Mouse (Mus musculus) C2C12 (cell line): ENCODE data around the gene Tgfbr2.

Experiments
- CEBPB ChIP-seq: IDR thresholded peaks from one replicate; pipeline ENCODE4 v1.6.1; 2011; ENCODE audit warnings: low read depth, mild to moderate bottlenecking, control low read depth, moderate library complexity
- CTCF ChIP-seq: IDR thresholded peaks from one replicate; pipeline ENCODE4 v1.5.1; 2011; ENCODE audit not compliant: control insufficient read depth, insufficient read depth, insufficient read length
- MAX ChIP-seq: IDR thresholded peaks from one replicate; pipeline ENCODE4 v1.6.1; 2011; ENCODE audit warnings: mild to moderate bottlenecking, control low read depth
- MYOD1 ChIP-seq: IDR thresholded peaks from one replicate; pipeline ENCODE4 v1.6.1; 2011; ENCODE audit warnings: low read depth; ENCODE audit not compliant: control insufficient read depth, insufficient read length
- USF1 ChIP-seq: IDR thresholded peaks from one replicate; pipeline ENCODE4 v1.6.1; 2011; ENCODE audit warnings: low read depth, mild to moderate bottlenecking, control low read depth, moderate library complexity

DNA sequence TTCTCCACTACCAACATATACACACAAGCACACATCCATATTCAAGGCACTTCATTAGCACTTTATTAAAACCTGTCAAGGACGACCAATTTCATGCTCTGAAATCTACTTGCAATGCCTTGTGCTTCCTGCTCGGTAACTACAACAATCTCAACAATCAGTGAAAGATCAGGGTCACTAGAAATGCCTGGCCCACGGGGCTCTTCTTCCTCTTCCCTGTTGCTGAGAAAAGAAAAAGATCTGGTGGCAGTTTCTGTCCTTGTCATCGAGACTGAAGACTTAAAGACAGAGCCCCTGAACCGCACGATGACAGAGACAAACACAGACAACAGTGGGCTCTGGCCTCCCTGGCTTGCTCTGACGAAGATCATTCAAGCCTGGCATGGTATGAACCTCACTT lies 35.6 kb downstream of the Tgfbr2 start:
- TF ChIP-seq CTCF (no peak), CEBPB (no peak), USF1 (no peak), MYOD1 (no peak), MAX (no peak)
